Mouse (Mus musculus) forebrain, embryonic 10.5 days (tissue): ENCODE data around the gene Flot2. TPM values are rescaled to one million over a fixed set of nuclear protein-coding genes. Genes with fewer than 3 reads are reported as not detected.
"Not testable (repeated sequence)": the region's sequence is repeated elsewhere in the genome, so short reads cannot be mapped to it uniquely, and the experiment has no call there.

Experiments used
- DNase-seq: peaks from one replicate; pipeline ENCODE4 v3.0.0-alpha.2; 2017; ENCODE audit warnings: low spot score; ENCODE audit errors: extremely low spot score
- H3K27ac ChIP-seq: fragments of 300-500 bp; sonication (generic); 2 replicates; pipeline ENCODE4 v1.5.1; 2016; ENCODE audit warnings: mild to moderate bottlenecking
- H3K27me3 ChIP-seq: fragments of 300-500 bp; sonication (generic); 2 replicates; pipeline ENCODE4 v1.6.1; 2016; ENCODE audit warnings: mild to moderate bottlenecking; ENCODE audit not compliant: poor library complexity, severe bottlenecking
- H3K36me3 ChIP-seq: fragments of 300-500 bp; sonication (generic); replicated peaks from 2 replicates; pipeline ENCODE4 v1.6.1; 2016; ENCODE audit warnings: mild to moderate bottlenecking, moderate library complexity
- H3K4me1 ChIP-seq: fragments of 300-500 bp; sonication (generic); 2 replicates; pipeline ENCODE4 v1.6.1; 2016
- H3K4me3 ChIP-seq: fragments of 300-500 bp; sonication (generic); 2 replicates; pipeline ENCODE4 v1.5.1; 2016; ENCODE audit warnings: mild to moderate bottlenecking, moderate library complexity
- H3K9me3 ChIP-seq: fragments of 300-500 bp; sonication (generic); 2 replicates; pipeline ENCODE4 v1.6.1; 2016; ENCODE audit warnings: mild to moderate bottlenecking, moderate library complexity
- WGBS: fragments of 180-500 bp; shearing (Covaris S2); methylation state at CpG from one replicate; pipeline ENCODE4 v1.1.7; 2016; 5-methylcytosine and 5-hydroxymethylcytosine counted together
- polyA plus RNA-seq: library from polyadenylated mRNA; unstranded; fragments of >200 nt; fragmentation: Nextera tagmentation; extraction: Ambion mirVana; gene quantifications from 2 replicates; pipeline ENCODE4 v1.2.1, GENCODE M21; 2016

Flot2 gene
- polyA plus RNA-seq, 1 experiment from 2014 or later = 72.7 TPM

DNA sequence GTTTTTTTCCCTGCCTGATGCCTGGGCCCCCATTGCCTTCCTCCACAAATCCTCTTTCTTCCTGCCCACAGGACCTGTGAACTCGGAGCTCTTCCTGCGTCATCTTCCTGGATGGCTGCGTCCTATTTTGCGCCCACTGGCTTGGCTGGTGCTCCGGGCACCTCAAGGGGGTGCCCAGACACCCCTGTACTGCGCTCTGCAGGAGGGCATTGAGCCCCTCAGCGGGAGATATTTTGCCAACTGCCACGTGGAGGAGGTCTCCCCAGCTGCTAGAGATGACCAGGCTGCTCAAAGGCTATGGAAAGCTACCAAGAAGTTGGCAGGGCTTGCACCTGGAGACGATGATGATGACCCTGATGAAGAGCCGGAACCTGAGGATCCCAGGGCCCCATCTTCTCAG is 940 bp upstream of the Flot2 start:
- Histone ChIP-seq H3K4me1 (peaks cover 53% of the 10 kb centered on the region), H3K4me3 (peak overlapping the region; percentile 0; the same call in 1 of the 2 replicates), H3K9me3 (no peaks in the 10 kb centered on the region), H3K27me3 (peaks cover 17% of the 10 kb centered on the region), H3K27ac (peak overlapping the region; percentile 94; the same call in 1 of the 2 replicates), H3K36me3 (peaks cover 41% of the 10 kb centered on the region)
- WGBS = 79% methylated on average over 10 of the region's 10 CpGs
- no peak for DNase-seq

DNA sequence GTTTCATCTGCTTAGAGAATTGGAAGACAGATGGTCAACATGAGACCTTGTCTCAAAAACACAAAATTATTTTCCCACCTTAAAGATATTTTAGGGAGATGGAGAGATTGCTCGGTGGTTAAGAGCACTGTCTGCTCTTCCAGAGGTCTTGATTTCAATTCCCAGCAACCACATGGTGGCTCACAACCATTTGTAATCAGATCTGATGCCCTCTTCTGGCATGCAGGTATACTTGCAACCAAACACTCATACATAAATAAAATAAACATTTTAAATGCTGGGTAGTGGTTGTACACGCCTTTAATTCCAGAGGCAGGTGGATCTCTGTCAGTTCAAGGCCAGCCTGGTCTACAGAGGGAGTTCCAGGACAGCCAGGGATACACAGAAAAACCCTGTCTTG is 3.1 kb downstream of the Flot2 start:
- peaks cover 5% of the 10 kb centered on the region; the same call in 1 of the 2 replicates for H3K9me3 ChIP-seq
- no peaks in the 10 kb centered on the region for H3K27me3 ChIP-seq
- 75% methylated on average over 2 of the region's 2 CpGs for WGBS
- peaks cover 55% of the 10 kb centered on the region for H3K36me3 ChIP-seq
- no peak for DNase-seq
- no peak overlapping the region for H3K4me3 ChIP-seq
- no peak overlapping the region for H3K27ac ChIP-seq
- peaks cover 28% of the 10 kb centered on the region for H3K4me1 ChIP-seq

DNA sequence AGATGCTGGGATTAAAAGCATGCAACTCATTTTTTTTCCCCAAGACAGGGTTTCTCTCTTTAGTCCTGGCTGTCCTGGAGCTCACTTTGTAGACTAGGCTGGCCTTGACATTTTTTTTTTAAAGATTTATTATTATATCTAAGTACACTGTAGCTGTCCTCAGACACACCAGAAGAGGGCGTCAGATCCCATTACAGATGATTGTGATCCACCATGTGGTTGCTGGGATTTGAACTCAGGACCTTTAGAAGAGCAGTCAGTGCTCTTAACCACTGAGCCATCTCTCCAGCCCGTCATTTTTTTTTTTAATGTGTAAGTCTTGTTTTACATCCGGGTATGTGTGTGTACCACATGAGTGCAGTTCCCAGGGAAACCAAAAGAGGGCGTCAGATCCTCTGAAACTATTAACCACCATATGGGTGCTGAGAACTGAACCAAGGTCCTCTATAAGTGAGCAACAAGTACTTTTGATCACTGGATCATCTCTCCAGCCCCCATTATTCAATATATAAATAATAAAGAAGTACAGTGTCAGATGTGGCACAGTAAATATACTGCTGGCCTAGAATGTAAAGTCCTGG is 4.6 kb downstream of the Flot2 start:
- H3K27me3 ChIP-seq, H3K9me3 ChIP-seq, H3K4me3 ChIP-seq, DNase-seq, H3K27ac ChIP-seq: not testable (repeated sequence)
- peaks cover 67% of the 10 kb centered on the region for H3K36me3 ChIP-seq
- WGBS = 92% methylated on average over 4 of the region's 4 CpGs
- peaks cover 20% of the 10 kb centered on the region for H3K4me1 ChIP-seq

DNA sequence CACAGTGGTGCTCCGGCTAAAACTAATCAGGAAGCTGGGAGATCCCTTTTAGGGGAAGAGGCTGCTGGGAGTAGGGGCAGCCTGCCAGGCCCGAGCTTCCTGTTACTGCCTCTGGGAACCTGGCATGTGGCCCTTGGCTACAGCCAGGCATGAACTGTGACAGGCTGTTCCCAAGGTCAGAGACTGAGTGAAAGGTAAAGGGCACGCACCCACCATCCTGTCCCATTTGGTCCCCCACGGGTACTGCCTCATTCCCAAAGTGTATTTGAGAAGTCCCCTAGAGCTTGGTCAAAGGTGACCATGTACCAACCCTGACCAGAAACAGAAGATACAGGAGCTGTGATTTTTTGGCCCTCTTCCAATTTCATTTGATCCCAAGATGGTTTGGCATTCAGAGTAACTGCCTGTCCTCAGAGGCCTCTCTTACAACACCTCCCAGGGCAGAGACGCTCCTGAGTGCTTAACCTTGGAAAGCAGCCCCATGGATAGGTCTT is 7.1 kb downstream of the Flot2 start:
- H3K36me3 ChIP-seq = peaks cover 71% of the 10 kb centered on the region
- H3K4me3 ChIP-seq = no peak overlapping the region
- H3K4me1 ChIP-seq = no peaks in the 10 kb centered on the region
- no peaks in the 10 kb centered on the region for H3K27me3 ChIP-seq
- no peak overlapping the region for H3K27ac ChIP-seq
- WGBS = 93% methylated on average over 5 of the region's 5 CpGs
- peaks cover 5% of the 10 kb centered on the region; the same call in 1 of the 2 replicates for H3K9me3 ChIP-seq
- no peak for DNase-seq

DNA sequence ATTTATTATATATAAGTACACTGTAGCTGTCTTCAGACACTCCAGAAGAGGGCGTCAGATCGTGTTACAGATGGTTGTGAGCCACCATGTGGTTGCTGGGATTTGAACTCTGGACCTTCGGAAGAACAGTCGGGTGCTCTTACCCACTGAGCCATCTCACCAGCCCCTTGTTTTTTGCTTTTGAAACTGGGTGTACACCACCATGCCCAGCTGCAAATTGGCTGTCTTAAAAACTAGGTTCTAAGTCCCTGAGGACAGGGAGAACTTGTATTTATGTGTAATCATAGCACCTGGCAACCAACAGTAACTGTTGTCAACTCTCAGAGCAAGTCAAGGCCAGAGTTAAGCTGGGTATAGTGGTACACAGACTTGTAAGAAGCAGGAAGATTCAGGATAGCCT is 10.9 kb downstream of the Flot2 start:
- WGBS = 94% methylated on average over 4 of the region's 4 CpGs
- not testable (repeated sequence) for H3K27me3 ChIP-seq, H3K4me1 ChIP-seq, H3K4me3 ChIP-seq, H3K27ac ChIP-seq, DNase-seq, H3K9me3 ChIP-seq
- H3K36me3 ChIP-seq = peaks cover 67% of the 10 kb centered on the region

DNA sequence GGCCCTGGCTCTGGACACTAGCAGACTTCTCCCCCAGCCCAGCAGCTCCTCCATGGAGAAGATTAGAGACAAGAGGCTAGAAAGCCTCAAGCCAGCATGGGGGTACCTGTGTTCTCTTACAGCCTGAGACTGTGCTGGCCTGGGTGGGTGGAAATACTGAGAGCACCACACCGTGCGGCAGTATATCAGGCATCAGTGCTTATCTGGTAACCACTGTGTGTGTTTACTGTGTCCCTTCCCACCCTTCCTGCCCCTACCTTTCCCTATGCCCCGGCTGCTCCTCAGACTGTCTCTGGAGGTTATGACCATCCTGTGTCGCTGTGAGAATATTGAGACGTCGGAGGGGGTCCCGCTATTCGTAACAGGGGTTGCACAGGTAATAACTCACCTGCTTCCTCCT is 15.3 kb downstream of the Flot2 start:
- Histone ChIP-seq H3K9me3 (no peaks in the 10 kb centered on the region), H3K4me3 (no peak overlapping the region), H3K36me3 (peaks cover 83% of the 10 kb centered on the region), H3K27me3 (no peaks in the 10 kb centered on the region), H3K4me1 (no peaks in the 10 kb centered on the region), H3K27ac (no peak overlapping the region)
- 93% methylated on average over 8 of the region's 8 CpGs for WGBS
- DNase-seq = no peak

DNA sequence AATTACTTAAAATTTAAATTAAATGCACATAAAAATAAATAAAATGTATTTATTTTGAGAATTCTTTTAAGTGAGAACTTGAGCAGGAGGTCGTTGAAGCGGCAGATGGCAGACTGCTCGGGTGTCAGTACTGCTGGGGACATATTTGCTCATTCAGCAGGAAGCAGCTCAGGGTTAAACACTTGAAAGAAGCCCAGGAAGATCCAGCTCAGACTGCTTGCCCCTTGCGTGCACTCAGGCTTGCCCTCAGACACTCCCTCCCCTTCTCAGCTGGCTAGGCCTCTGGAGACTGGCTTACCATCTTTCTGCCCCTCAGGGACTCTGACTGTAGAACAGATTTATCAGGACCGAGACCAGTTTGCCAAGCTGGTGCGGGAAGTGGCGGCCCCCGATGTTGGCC is 19.2 kb downstream of the Flot2 start:
- DNase-seq = no peak
- H3K9me3 ChIP-seq = no peaks in the 10 kb centered on the region
- H3K27me3 ChIP-seq = no peaks in the 10 kb centered on the region
- no peak overlapping the region for H3K4me3 ChIP-seq
- H3K4me1 ChIP-seq = peaks cover 2% of the 10 kb centered on the region
- WGBS = 90% methylated on average over 8 of the region's 8 CpGs
- no peak overlapping the region for H3K27ac ChIP-seq
- H3K36me3 ChIP-seq = peaks cover 78% of the 10 kb centered on the region

DNA sequence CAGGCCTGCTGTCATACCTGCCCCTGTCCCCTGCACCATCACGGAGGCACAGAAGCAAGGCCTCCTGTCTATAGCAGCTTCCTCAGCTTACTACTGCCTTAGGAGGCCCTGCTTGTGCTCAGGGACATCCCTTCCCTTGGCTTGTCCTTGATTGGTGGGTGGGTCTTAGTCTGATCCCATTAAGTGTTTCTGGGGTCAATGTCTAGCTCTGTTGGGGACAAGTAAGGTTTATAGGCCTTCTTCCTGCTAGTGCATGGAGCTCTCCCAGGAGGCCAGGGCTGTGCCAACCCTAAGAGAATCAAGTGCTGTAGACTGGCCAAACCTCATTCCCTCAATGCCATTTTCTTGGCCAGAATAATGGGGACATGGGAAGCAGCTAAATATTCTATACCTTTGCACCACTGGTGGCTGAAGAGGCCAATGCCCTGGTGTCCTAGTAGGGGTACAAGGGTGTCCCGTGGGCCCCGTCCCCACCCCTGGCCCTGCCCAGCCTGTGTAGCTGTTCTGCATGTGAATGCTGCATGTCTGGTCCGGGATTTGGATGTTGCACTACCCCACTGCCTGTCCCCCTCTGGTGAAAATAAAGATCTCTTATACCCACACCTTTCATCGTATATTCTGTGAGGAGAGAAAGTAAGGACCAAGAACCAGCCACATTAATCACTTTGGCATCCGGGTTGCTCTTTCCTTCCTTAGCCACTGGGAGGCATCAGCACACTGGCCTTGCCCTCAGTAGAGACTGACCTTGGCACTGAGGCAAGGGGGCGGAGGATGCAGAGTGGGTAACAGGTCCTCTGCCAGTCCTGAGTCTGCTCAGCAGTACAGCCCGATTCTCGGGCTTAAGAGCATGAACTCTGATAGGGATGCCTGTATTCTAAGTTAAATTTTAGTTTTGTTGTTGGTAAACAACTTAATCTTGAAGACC is 22.4 kb downstream of the Flot2 start:
- Histone ChIP-seq H3K9me3 (no peaks in the 10 kb centered on the region), H3K4me1 (peaks cover 4% of the 10 kb centered on the region), H3K36me3 (peaks cover 52% of the 10 kb centered on the region), H3K4me3 (no peak overlapping the region), H3K27me3 (no peaks in the 10 kb centered on the region), H3K27ac (no peak overlapping the region)
- 71% methylated on average over 9 of the region's 9 CpGs for WGBS
- peak; percentile 56 for DNase-seq

DNA sequence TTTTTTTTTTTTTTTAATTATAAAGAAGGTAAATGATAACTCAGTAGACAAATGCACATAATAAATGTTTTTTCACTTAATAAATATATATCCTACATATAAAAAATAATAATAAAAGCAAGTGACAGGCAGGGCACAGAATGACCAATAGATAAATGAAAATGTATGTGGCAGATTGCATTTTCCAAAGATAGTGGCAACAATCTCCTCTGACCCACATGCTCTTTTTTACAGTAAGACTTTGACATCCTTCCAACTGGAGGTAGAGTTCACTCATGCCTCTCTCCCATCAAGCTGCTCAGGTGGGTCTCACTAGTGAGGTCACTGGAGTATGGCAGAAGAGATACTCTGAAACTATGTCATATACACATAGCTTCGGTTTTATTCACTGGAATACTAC is 24.8 kb downstream of the Flot2 start:
- H3K4me1 ChIP-seq = peaks cover 4% of the 10 kb centered on the region
- no peak for DNase-seq
- no peak overlapping the region for H3K4me3 ChIP-seq
- H3K27ac ChIP-seq = no peak overlapping the region
- no peaks in the 10 kb centered on the region for H3K9me3 ChIP-seq
- H3K36me3 ChIP-seq = peaks cover 27% of the 10 kb centered on the region
- WGBS = 83% methylated on average over 1 of the region's 1 CpGs
- no peaks in the 10 kb centered on the region for H3K27me3 ChIP-seq

DNA sequence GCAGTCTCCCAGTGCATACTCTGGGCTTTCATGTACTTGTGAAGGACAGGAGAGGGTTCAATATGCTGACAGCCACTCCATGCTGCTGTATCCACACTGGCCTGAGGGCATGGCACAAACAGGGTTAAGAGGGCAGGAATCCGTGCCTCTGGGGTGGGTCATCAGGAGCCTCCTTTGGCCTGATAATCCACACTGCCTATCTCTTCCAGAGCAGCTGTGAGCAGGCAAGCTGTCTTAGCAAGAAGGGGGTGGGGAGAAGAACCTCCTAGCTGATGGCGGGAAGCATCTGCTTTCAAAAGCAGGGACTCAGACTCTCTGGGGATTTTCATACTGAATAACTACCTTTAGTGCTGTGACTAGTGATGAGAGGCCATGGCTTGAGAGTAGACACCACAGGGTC is 28.2 kb downstream of the Flot2 start:
- no peak for DNase-seq
- Histone ChIP-seq H3K36me3 (0 out of 2 replicates have a peak, but pooled peaks cover 2% of the 10 kb centered on the region), H3K4me1 (peaks cover 4% of the 10 kb centered on the region), H3K27ac (peak overlapping the region; percentile 60; the same call in 1 of the 2 replicates), H3K9me3 (no peaks in the 10 kb centered on the region), H3K27me3 (no peaks in the 10 kb centered on the region), H3K4me3 (no peak overlapping the region)
- WGBS = 52% methylated on average over 2 of the region's 2 CpGs

DNA sequence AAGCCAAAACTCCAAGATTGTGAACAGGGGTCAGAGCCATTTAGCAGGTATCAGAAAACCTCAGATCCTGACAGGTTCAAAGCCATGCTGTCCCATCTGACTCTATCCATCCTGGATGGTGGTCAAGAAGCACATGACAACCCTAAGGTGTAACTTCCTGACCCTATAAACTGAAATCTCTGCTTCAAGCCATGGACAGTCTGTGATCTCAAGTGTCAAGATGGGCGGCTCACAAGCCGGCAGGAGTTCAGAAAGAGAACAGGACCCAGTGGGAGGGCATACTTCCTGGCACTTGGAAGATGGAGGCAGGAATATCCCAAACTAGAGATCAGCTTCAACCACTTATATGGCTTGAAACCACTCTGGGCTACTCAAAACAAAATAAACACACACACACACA is 28.9 kb downstream of the Flot2 start:
- peaks cover 7% of the 10 kb centered on the region; the same call in 1 of the 2 replicates for H3K36me3 ChIP-seq
- peak overlapping the region; percentile 60 for H3K27ac ChIP-seq
- H3K4me1 ChIP-seq = peaks cover 4% of the 10 kb centered on the region
- no peaks in the 10 kb centered on the region for H3K9me3 ChIP-seq
- H3K27me3 ChIP-seq = no peaks in the 10 kb centered on the region
- no peak overlapping the region for H3K4me3 ChIP-seq
- WGBS = 73% methylated on average over 2 of the region's 2 CpGs
- DNase-seq = no peak

DNA sequence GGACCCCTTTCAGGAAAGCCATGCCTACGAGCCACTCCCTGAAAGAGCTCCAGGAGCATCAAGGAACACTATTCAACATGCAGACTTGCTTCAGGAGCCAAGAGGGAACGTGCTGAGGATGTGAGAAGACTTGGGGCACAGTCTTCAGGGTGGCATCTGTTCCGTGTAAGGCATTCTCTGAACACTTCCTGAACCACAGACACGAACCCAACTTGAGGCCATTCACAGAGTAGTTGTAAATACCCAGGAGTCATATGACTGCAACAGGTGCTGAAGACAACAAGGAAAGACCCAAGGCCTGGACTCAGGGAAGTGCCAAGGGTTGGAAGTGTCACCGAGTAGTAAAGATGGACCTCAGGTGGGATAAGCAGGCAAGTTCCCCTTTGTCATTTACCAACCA is 29.8 kb downstream of the Flot2 start:
- Histone ChIP-seq H3K9me3 (no peaks in the 10 kb centered on the region), H3K27me3 (no peaks in the 10 kb centered on the region), H3K36me3 (peaks cover 16% of the 10 kb centered on the region), H3K27ac (peak overlapping the region; percentile 26; the same call in 1 of the 2 replicates), H3K4me1 (no peaks in the 10 kb centered on the region; the same call in 1 of the 2 replicates), H3K4me3 (no peak overlapping the region)
- no peak for DNase-seq
- WGBS = 85% methylated on average over 5 of the region's 5 CpGs

DNA sequence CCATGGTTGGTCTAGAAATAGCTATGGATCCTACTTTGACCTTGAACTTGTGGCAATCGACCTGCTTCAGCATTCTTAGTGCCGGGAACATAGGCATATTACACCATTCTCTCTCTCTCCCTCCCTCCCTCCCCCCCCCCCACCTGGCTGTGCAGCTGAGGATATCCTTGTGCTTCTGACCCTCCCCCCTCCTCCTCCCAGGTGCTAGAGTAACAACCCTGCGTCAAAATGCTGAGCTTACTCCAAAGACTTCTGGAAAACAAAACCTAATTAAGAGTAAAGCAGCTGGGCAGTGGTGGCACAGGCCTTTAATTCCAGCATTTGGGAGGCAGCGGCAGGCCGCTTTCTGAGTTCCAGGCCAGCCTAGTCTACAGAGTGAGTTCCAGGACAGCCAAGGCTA is 31.4 kb downstream of the Flot2 start:
- H3K4me3 ChIP-seq = no peak overlapping the region
- WGBS = 87% methylated on average over 5 of the region's 5 CpGs
- DNase-seq = no peak
- 0 out of 2 replicates have a peak overlapping the region, but pooled peaks have one; percentile 44 for H3K27ac ChIP-seq
- no peaks in the 10 kb centered on the region for H3K9me3 ChIP-seq
- peaks cover 32% of the 10 kb centered on the region for H3K36me3 ChIP-seq
- H3K27me3 ChIP-seq = no peaks in the 10 kb centered on the region
- H3K4me1 ChIP-seq = no peaks in the 10 kb centered on the region; the same call in 1 of the 2 replicates
